Mouse (Mus musculus) heart, embryonic 11.5 days (tissue): ENCODE data around the gene 6030498E09Rik. TPM values are rescaled to one million over a fixed set of nuclear protein-coding genes. Genes with fewer than 3 reads are reported as not detected.

ENCODE experiments used
- ATAC-seq: fragments of 200-750 bp; cut with Nextera tagmentation; replicated peaks from 2 replicates; pipeline ENCODE4 v1.8.0; 2017; ENCODE audit warnings: moderate library complexity; ENCODE audit not compliant: insufficient number of reproducible peaks, low FRiP score, low TSS enrichment
- H3K27ac ChIP-seq: fragments of 300-500 bp; sonication (generic); 2 replicates; pipeline ENCODE4 v1.5.1; 2014; ENCODE audit warnings: mild to moderate bottlenecking, low read depth, low read length
- H3K27me3 ChIP-seq: fragments of 300-500 bp; sonication (generic); 2 replicates; pipeline ENCODE4 v1.6.1; 2014; ENCODE audit warnings: mild to moderate bottlenecking, low read length, mixed read lengths; ENCODE audit not compliant: control insufficient read depth, insufficient read depth
- H3K36me3 ChIP-seq: fragments of 300-500 bp; sonication (generic); 2 replicates; pipeline ENCODE4 v1.6.1; 2014; ENCODE audit warnings: mild to moderate bottlenecking, low read length, moderate library complexity, mixed read lengths; ENCODE audit not compliant: control insufficient read depth, insufficient read depth
- H3K4me1 ChIP-seq: fragments of 300-500 bp; sonication (generic); 2 replicates; pipeline ENCODE4 v1.6.1; 2014; ENCODE audit warnings: low read length; ENCODE audit not compliant: control insufficient read depth, insufficient read depth
- H3K4me2 ChIP-seq: fragments of 300-500 bp; sonication (generic); 2 replicates; pipeline ENCODE4 v1.6.1; 2014; ENCODE audit warnings: mild to moderate bottlenecking, moderate library complexity
- H3K4me3 ChIP-seq: fragments of 300-500 bp; sonication (generic); 2 replicates; pipeline ENCODE4 v1.5.1; 2014; ENCODE audit warnings: low read depth, low read length
- H3K9ac ChIP-seq: fragments of 300-500 bp; sonication (generic); 2 replicates; pipeline ENCODE4 v1.6.1; 2014; ENCODE audit warnings: mild to moderate bottlenecking, low read depth, low read length, moderate library complexity
- H3K9me3 ChIP-seq: fragments of 300-500 bp; sonication (generic); replicated peaks from 2 replicates; pipeline ENCODE4 v1.6.1; 2016; ENCODE audit warnings: low read length; ENCODE audit not compliant: control insufficient read depth
- WGBS: fragments of 180-500 bp; shearing (Covaris S2); extraction: QIAGEN DNeasy Blood & Tissue Kit; methylation state at CpG from one replicate; pipeline ENCODE4 v1.1.7; 2014; ENCODE audit not compliant: insufficient replicate concordance; 5-methylcytosine and 5-hydroxymethylcytosine counted together
- microRNA-seq: library from miRNA; unstranded; fragments of <30 nt; microRNA quantifications from one replicate; pipeline ENCODE4, GENCODE M21; 2016; ENCODE audit warnings: borderline number of aligned reads
- polyA plus RNA-seq: library from polyadenylated mRNA; unstranded; fragments of >200 nt; fragmentation: Nextera tagmentation; extraction: Ambion mirVana; gene quantifications from 2 replicates; pipeline ENCODE4 v1.2.1, GENCODE M21; 2014

6030498E09Rik gene
- polyA plus RNA-seq, 1 experiment from 2014 or later: 2.7 TPM

DNA sequence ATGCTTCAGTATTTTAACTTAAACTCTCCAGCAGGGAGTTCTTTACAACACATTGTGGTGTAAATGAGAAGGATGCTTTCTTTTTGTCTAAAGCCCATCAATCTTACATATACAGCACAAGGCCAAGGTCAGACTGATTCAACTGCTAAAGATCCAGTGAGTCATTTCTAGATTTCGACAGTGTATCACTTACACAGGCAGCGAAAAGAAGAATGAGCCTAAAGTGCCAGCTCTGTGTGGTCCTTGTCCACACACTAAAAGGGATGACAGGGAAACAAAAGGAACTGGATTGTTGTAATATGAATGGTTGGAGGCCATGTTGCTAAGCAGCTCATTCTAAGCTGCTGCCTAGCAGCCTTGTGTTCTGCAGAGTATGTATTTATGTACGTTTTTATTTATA is 41.5 kb downstream of the 6030498E09Rik start:
- Histone ChIP-seq H3K9me3 (no peaks in the 10 kb centered on the region), H3K9ac (no peak overlapping the region), H3K27me3 (no peaks in the 10 kb centered on the region), H3K27ac (no peak overlapping the region), H3K4me2 (no peak overlapping the region), H3K4me3 (no peak overlapping the region), H3K36me3 (no peaks in the 10 kb centered on the region), H3K4me1 (no peaks in the 10 kb centered on the region)
- WGBS: 75% methylated on average over 3 of the region's 3 CpGs
- ATAC-seq: no peak

DNA sequence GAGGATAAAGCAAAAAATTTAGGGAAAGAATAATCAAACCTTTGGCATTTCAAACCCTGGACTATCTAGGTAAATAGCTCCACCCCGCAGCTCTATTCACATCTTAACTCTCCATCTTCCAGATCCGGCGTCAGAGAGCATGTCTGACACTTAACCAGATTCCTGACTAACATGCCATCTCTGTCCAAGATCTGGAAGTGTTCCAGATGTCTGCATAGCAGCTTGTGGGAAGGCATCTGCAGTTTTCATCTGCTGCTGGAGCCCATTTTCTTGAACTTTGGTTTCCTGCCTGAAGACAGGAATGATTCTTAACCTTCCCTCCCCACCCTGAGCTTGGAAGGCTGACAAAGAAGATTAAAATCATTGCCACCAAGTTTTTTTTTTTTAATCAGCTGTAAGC is 44.4 kb downstream of the 6030498E09Rik start:
- H3K4me3 ChIP-seq: no peak overlapping the region
- H3K27ac ChIP-seq: no peak overlapping the region
- no peak overlapping the region for H3K9ac ChIP-seq
- H3K27me3 ChIP-seq: no peaks in the 10 kb centered on the region
- WGBS: 54% methylated on average over 3 of the region's 3 CpGs
- H3K9me3 ChIP-seq: no peaks in the 10 kb centered on the region
- ATAC-seq: no peak
- no peak overlapping the region for H3K4me2 ChIP-seq
- H3K36me3 ChIP-seq: no peaks in the 10 kb centered on the region
- no peaks in the 10 kb centered on the region for H3K4me1 ChIP-seq

DNA sequence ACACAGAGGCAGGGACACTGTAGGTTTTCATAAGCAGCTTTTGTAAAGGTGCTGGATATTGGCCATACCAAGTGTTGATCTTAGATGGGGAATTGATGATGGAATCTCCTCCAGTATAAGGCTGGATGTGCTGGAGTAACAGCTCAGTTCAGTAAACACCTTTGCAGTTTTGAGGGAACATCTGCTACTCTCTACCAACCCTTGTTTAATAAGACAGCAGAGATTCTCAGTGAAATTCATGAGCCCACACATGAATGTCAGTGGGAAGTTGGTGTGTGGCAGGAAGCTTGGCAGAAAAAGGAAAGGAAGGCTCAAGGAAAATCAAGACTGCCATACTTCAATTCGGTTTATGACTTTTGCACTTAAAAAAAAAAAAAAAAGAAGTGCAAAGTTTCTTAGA is 186.1 kb downstream of the 6030498E09Rik start:
- Histone ChIP-seq H3K9ac (no peak overlapping the region), H3K27me3 (no peaks in the 10 kb centered on the region), H3K4me2 (no peak overlapping the region), H3K36me3 (no peaks in the 10 kb centered on the region), H3K27ac (no peak overlapping the region), H3K4me1 (no peaks in the 10 kb centered on the region), H3K4me3 (no peak overlapping the region), H3K9me3 (no peaks in the 10 kb centered on the region)
- no peak for ATAC-seq
- WGBS: 50% methylated on average over 1 of the region's 1 CpGs

DNA sequence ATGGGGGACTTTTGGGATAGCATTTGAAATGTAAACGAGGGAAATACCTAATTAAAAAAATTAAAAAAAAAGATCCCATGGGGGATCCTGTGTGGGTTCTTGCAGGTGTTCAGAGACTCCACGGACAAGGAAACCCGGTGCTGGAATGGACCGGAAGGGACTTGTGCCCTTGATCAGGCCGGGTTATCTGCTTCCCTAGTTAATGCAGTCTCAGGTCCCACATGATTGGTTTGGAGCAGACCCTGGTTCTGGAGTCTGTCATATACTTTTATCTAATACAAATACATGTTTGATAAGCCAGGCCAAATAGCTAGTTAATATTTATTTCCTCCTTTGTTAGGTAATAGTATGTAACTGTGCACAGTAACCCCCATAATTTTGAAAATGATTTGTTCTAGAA is 223.8 kb downstream of the 6030498E09Rik start:
- H3K9me3 ChIP-seq: no peaks in the 10 kb centered on the region
- no peak overlapping the region for H3K27ac ChIP-seq
- H3K36me3 ChIP-seq: no peaks in the 10 kb centered on the region
- H3K4me3 ChIP-seq: no peak overlapping the region
- no peak overlapping the region for H3K4me2 ChIP-seq
- H3K9ac ChIP-seq: no peak overlapping the region
- ATAC-seq: no peak
- no peaks in the 10 kb centered on the region for H3K4me1 ChIP-seq
- WGBS: 78% methylated on average over 5 of the region's 5 CpGs
- no peaks in the 10 kb centered on the region for H3K27me3 ChIP-seq

Small RNAs within 50 kb of the gene (microRNA-seq; reads per million reads assigned to microRNA genes)
- not detected for gene Gm25642

Other genes with a start within 250 kb of the 6030498E09Rik start
- gene Cul4b, start 196.5 kb upstream of the 6030498E09Rik start, polyA plus RNA-seq: 31.7 and 37.2 TPM in 2 replicates
- 51.2 and 56.5 TPM in 2 replicates for gene Mcts1, start 172.1 kb upstream of the 6030498E09Rik start, polyA plus RNA-seq
- gene C1galt1c1, start 137.6 kb upstream of the 6030498E09Rik start, polyA plus RNA-seq: 29.6 and 30.2 TPM in 2 replicates